Mouse (Mus musculus): Measurements from ENCODE around the gene Sart1.

Sart1 gene

DNA sequence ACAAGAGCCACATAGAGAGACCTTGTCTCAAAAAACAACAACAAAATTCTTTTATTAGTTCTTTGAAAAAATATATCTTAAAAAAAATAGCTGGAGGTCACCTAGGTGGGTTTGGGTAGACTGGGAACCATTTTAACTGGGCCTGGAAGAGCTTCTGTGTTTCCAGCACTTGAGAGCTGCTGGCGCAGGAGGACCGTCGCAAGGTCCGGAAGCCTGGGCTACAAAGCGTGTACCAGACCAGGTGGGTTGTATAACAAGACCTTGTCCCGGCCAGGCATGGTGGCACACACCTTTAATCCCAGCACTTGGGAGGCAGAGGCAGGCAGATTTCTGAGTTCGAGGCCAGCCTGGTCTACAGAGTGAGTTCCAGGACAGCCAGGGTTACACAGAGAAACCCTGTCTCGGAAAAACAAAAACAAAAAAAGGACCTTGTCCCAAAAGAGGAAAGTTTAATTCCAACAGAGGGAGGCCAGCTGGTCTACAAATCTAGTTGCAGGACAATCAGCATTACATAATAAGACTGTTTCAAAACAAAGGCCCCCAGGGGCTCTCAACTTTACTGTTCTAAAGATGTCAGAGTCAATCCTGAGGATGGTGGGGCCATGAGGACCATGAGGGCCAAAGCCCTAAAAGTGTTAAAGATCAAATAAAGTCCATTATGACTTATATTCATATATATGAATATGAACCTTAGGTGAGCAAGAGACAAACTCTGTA is 30.4 kb upstream of the Sart1 start:
- CTCF ChIA-PET = no interaction called here

DNA sequence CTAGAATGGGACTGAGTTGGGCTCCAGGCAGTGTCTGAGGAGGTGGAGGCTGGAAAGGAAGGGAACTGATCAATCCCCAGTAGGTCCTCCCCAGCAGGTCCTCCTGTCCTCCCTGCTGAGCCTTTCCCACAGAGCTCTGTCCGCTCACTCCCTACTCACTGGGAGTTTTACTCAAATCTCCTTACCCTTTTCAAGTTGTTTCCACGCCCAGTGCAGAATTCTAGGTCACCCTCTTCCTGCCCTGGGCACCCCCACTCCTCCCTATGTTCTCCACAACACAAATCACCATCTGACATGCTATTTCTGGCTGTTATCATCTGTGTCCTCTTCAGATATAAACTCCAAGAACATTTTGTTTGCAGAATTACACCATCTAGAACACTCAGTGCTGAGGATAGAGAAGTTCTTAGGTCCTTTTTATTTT is 26.0 kb upstream of the Sart1 start:
- CTCF ChIA-PET = no interaction called here

DNA sequence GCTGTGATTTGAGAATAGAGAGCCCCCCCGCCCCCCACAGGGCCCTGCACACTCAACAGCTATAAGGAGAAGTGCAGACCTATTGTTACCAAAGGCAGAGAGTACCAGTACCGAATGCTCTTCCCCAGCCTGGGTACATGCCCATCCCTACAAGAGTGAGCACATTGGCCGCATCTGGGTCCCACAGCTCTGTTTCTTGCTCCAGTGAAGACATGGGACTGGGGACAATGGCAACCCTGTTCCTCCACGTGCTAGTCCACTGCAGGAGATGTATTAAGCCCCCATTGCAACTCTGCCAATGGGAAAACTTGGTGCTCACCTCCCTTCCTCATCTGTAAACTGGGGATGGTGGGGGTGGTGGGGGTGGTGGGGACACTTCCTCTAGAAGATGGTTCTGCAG is 25.3 kb upstream of the Sart1 start:
- CTCF ChIA-PET = no interaction called here

DNA sequence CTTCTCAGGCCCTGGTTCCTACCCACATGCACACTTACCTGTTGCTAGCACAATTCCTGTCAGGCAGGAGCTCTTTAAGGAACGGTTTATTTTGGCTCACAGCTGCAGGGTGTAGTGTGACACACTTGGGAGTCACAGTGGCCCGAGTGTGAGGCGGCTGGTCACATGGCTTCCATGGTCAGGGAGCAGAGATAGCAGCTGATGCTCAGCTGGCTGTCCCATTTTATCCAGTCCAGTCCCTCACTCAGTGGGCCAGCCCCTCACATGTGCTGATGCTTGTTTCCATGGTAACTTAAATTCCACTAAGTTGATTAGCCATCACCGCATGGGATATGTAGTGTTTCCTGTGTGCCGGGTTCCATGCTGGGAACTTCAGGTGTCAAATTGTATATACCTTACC is 23.5 kb upstream of the Sart1 start:
- CTCF ChIA-PET = no interaction called here

DNA sequence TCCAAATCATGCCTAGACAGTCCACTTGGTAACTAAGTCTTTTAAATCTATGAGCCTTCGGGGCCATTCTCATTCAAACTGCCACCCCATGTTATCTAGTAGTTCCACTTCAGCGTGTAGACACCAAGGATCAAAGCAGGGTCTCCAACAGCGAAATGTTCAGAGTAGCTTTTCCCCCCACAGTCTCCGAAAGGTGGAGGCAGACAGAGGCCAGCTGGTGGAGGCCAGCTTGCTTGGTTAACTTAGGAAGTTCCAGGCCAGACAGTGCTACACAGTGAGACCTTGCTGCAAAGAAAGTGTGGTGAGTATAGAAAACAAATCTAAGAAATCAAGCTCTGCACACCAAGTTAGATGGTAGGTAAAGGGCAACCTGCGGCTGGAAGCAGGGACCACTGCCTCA is 22.1 kb upstream of the Sart1 start:
- CTCF ChIA-PET = no interaction called here

DNA sequence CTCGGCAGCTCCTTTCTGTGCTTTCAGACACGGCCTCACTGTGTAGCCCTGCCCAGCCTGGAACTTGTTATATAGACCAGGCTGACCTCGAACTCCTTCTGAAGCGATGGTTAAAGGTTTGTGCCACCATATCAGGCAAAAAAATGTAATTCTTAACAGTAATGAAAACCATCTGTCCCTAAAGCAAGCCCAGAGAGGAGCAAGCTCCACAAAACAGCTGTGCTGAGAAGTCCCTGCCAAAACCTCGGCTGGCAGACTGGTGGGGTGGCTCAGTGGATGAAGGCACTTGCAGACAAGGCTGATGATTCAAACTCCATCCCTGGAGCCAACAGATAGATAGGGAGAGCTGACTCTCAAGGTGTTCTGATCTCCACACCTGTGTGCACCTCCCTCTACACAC is 20.6 kb upstream of the Sart1 start:
- CTCF ChIA-PET = interaction anchor here (1.0 kb wide), 1 partner anchor 13 kb away, joined by 3 read pairs; no protein-coding TSS in a partner anchor

DNA sequence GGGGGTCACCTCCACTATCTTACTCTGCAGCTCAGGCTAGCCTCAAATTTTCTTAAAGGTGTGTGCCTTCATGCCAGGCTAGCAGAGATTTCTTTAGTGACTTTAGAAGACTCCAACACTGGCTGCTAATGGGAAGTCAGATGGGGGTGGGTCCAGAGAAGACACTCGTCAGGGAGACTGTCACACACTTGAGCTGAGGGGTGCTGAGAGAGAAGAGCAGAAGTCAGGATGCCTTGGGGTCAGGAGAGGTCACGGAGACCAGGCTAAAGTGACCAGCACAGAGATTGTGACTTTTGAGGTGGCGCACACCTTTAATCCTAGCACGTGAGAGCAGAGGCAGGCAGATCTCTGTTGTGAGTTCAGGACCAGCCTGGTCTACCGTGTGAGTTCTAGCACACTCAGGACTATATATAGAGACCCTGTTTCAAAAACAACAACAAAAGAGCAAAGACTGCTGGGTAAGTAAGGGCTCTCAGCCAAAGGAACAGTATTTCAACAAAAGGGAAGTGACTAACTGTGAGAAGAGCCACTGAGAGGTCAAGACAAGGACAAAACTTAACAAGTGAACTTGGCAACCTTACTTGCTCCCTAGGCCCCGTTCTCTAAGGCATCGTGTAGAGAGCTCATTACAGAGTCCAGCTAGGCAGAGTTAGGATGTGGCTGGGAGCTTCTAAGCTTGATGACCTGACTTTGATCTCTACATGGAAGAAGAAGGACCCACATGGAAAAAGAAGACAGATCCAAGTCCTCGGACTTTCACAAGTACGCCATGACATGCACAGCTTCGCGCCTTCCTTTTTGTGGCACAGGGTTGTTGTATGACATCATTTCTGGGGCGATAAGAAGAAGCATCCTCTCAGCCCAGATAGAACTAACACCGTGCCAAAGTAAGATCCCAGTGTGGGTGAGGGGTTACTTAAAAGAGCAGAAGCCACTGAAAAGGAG is 19.8 kb upstream of the Sart1 start:
- CTCF ChIA-PET = interaction anchor here (1.0 to 1.3 kb wide), 2 partner anchors 13 to 16 kb away, joined by 3 to 5 read pairs; partner anchors contain the start of gene Drap1

DNA sequence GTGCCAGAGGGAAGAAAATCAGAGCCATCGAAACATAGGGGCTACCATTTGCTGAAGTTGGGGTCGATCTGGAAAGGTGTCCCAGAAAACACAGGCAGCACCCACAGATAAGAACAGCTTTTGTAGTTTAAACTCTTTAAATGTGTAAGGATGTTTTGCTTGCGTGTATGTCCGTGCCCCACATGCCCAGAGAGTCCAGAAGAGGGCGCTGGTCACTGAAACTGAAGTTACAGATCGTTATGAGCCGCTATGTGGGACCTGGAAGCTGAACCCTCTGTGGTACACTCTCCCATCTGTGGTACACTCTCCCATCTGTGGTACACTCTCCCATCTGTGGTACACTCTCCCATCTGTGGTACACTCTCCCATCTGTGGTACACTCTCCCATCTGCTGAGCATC is 18.6 kb upstream of the Sart1 start:
- CTCF ChIA-PET = interaction anchor here (1.0 to 1.4 kb wide), 3 partner anchors 17 to 40 kb away, joined by 4 to 5 read pairs (median 4); partner anchors contain the start of genes Drap1 and Fosl1

DNA sequence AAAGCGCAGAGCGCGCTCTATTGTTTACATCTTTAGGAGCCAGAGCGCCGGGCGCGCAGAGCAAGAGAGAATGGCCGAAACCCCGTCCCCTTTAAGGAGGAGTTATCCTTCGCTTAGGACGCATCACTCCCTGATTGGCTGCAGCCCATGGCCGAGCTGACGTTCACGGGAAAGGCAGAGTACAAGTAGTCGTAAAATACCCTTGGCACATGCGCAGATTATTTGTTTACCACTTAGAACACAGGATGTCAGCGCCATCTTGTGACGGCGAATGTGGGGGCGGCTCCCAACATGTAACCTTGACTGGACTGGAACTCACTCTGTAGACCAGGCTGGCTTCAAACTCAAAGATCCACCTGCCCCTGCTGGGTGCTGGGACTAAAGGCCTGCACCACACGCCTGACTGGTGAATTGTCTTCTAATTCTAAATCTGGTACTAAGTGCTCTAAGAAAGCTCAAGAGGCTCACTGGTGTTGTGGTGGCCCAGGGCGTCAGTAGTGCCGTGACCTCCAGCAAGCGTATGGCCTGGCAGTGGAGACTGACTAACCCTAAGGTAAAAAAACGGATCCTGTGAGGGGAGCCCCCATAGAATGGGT is 18.1 kb upstream of the Sart1 start:
- CTCF ChIA-PET = interaction anchor here (0.9 to 1.4 kb wide), 6 partner anchors 16 to 41 kb away, joined by 3 to 5 read pairs (median 4); partner anchors contain the start of genes Drap1 and Fosl1

DNA sequence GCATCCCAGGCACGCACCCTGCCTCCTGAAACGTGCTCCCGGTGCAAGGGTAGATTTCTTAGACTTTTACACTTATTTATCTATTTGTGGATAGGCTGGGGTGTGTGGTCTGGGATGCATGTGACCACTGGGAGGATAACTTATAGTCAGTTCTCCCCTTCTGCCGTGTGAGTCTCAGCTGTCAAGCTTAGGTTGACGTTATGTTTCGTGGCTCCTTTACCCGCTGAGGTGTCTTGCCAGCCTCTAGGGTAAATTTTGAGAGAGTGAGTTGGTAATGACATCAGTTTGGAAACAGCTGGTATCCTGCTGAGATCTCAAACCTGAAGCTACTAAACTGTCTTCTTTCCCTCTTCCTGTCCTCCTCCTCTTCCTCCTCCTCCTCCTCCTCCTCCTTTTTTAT is 17.4 kb upstream of the Sart1 start:
- CTCF ChIA-PET = interaction anchor here (0.6 to 1.4 kb wide), 6 partner anchors 15 to 180 kb away, joined by 3 to 4 read pairs (median 4); partner anchors contain the start of gene Fosl1

DNA sequence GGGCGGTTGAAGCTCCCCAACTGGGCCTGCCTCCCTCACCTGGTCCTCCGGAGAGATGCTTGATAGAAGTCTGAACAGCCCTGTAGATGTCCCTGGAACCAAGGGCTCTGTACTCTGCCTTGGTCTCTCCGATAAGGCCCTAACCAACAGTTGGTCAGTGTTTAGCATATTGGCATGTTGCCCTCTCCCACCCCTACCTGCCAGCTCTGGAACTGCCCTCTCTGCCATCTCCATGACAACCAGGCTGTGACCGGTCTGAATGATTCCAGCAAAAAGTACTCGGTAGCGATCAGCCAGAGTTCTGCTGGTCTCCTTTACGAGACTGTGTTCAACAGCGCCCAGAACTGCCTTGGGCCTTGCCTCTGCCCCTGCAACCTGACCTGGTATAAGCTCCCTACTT is 13.8 kb upstream of the Sart1 start, which contains the start of gene Tsga10ip:
TSS of gene Tsga10ip (minus strand) at position 234 of the 400 bp plus-strand sequence.
- CTCF ChIA-PET = no interaction called here

DNA sequence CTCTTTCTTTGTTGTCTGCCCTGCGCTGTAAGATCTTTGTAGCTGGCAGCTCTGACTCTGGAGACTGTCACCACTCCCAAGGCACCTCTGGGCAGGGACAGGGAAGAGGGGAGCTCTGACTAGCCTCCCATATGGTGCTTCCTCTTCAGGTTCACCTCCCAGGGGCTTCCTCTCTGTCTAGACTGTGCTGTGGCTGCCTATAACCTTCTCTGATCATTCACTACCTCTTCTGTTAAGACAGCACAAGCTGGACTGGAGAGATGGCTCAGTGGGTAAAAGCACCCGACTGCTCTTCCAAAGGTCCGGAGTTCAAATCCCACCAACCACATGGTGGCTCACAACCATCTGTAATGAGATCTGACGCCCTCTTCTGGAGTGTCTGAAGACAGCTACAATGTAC is 12.6 kb upstream of the Sart1 start:
- CTCF ChIA-PET = interaction anchor here (0.6 kb wide), 1 partner anchor 1619 kb away, joined by 3 read pairs; no protein-coding TSS in a partner anchor

DNA sequence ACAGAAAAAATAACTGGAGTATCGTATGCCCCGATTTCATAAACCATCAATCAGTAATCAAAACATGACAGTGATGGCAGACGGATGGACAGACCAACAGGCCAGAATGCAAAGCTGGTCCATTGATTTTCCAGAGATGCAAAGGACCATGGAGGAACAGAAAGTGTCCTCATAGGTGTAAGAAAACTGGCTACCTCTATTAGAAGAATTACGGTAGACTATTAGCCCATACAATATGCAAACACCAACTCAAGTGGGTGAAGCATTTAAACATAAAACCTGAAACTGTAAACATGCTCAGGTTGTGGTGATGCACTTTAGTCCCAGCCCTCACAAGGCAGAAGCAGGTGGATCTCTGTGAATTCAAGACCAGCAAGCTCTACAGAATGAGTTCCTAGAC is 6.9 kb upstream of the Sart1 start:
- CTCF ChIA-PET = no interaction called here

DNA sequence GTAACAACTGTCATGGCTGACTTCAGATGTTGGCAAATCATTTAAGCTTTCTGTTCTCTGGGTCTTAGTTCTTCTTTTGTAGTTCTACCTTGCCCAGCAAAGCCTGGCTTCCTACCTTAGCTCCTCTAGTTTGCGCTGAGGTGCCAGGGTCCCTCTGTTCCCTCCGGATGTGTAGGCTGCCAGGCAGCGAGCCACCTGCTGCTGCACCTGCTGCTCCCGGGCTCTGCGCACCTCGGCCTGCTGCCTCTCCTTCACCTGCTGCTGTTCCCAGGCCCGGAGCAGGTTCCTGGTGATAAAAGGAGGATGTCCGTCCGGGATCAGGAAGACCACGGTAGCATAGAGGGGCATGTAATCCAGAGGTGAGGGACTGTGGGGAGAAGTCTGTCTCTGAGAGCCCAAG is 5.7 kb upstream of the Sart1 start:
- CTCF ChIA-PET = no interaction called here

DNA sequence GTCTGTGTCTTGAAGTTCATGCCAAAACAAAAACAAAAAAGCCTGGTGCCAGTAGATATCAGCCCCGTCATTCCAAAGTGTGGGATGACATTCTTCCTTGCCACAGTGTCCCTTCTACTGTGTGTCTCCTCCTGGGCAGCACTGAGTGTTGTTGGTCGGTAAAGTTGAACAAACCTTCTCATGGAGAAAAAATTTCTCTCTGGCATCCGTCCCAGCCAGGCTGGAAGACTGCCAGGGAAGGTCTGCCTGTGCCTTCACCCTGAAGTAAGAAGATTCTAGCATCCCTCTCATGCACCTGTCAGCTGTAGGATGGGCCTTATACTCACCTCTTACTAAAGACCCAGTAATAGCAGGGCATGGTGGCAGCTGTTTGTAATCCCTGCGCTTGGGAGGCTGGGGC is 4.4 kb upstream of the Sart1 start:
- CTCF ChIA-PET = interaction anchor here (0.6 kb wide), 1 partner anchor 106 kb away, joined by 5 read pairs; no protein-coding TSS in a partner anchor

DNA sequence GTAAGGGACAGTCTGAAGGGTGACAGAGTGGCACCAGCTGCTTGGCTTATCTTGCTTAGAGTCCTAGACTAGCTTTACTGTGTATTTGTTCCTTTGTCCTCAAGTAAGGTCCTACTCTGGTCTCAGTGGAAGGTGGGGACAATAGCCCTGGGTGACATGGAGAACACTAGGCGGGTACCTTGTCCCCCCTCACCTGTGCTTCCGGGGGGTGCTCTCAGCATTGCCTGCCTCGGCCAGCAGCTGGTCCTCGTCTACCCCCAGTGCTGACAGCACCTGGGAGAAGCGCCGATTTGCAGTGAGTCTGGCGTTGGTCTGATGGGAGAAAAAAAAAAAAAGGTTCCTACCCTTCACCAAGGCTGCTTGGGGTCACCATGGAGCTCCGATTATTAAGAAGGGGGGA is 1.9 kb upstream of the Sart1 start:
- CTCF ChIA-PET = interaction anchor here (0.6 to 1.2 kb wide), 5 partner anchors 13 to 427 kb away, joined by 3 to 4 read pairs (median 3); no protein-coding TSS in a partner anchor

DNA sequence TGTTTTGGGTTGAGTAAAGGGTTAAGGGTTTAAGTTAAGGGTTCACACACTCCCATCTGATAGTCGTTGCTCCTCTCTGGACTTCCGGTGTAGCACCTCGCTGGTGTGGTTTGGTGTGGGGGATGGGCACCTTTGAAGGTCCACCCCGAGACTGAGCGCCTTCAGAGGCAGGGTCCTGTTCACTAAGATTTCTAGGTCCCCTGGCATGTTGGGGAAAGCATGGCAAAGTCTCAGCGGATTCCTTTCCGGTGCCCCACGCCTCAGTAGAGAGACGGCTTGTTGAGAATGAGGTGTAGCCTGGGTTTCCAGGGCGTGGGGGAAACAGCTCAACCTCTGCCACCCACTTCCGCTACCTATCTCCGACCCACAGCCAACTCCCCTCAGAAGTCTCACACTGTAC is 1.1 kb upstream of the Sart1 start:
- CTCF ChIA-PET = interaction anchor here (1.1 kb wide), 2 partner anchors 15 to 16 kb away, joined by 3 to 4 read pairs; no protein-coding TSS in a partner anchor

DNA sequence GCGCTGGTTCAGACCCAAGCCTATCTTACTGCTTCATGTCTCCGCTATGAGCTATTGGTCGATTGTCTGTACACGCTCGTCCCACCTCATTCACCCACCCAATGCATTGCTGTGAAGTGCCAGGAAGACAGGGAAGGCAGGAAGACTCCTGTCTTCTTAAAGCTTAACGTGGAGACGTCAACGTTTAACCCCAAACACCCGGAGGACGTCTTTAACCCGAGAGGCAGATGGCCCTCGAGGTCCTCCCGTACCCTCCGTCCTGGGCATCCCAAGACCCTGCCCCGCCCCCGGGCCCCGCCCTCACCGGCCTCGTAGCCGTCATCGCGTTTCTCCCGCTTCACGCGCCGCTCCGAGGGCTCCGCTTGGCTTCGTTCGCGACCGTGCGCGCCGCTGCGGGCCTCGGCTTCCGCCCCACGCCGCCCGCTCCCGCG is 477 bp downstream of the Sart1 start:
- CTCF ChIA-PET = interaction anchor here (0.6 kb wide), 1 partner anchor 95 kb away, joined by 3 read pairs; no protein-coding TSS in a partner anchor

DNA sequence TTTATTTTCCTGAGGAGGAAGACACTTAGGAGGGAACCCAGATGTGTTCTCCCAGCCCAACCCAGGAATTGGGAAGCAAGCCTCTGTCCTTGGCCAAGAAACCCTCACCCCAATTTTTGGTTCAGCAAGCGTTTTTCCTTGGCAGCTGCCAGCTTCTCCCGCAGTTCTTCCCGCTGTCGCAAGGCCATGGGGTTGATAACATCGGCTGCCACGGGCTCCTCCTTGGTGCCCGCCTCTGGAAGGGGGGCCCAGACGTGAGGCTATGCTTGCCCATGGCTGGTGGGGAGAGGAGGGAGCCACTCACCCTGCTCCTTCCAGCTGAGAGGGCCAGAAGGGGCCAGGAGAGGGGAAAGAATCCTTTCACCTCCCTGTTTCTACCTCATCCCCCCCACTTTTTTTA is 3.8 kb downstream of the Sart1 start:
- CTCF ChIA-PET = no interaction called here

DNA sequence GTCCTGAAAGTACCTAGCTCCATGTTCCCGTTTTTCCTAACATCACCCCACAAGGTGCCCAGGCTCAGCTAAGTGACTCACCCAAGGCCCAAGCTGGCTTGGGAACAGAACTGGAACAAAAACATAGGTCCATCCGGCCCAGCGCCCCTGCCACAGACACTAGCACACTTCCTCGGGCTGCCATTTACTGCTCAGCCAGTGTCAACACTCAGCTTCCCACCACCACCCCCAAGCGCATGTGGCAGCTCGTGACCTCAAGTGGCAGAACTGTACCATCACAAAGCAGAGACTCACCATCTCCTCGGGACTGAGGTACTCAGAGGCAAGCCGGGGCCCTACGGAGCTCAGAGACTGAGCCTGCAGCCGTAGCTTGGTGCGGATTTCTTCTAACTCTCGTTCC is 5.2 kb downstream of the Sart1 start:
- CTCF ChIA-PET = no interaction called here

DNA sequence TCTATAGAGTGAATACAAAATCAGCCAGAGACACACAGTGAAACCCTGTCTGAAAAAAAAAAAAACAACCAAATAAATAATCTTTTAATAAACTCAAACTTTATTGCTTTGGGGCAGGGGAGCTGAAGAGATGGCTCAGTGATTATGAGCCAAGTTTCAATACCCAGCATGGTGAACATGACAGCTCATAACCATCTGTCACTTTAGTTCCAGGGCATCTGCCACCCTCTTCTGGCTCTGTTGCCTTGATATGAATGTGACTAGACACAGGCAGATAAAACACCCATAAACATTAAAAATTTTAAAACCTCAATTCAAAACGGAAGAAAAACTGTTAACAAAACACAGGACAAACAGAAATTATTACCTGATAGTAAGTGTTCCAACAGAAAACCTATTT is 11.1 kb downstream of the Sart1 start:
- CTCF ChIA-PET = no interaction called here

DNA sequence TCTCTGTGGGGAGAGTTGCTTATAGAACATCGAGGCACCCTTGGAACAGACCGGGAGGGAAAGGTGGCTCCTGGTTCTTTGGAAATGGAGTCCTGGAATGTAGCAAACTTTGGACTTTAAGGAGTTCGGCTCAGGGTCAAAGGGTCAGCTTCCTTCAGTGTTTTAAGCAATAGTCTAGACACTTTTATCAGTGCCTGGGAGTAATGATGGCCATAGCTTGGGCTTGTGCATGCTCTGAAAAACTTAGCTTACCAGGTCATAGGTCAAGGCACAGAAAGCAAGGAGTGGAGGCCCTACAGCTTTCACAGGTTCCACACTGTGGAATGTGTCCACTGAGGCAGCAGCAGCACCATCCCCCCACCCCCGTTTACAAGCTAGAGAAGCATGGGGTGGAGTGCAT is 13.8 kb downstream of the Sart1 start:
- CTCF ChIA-PET = no interaction called here
